8 mouse cellular contexts compared by ENCODE assay signal in genomic region chr9:58220218-58220903, GRCm38 (mm10). TPM values are rescaled to one million over a fixed set of nuclear protein-coding genes. Genes with fewer than 3 reads are reported as not detected.
DNase-seq lines count a peak whose midpoint lies in the region; ATAC-seq and TF ChIP-seq lines count a peak whose summit lies in the region.
"Had no signal": no experiment of that assay in that cellular context is flagged by ENCODE, and none has a peak within 500 bp of the region (broad histone marks: within the 10 kb centered on the region; RNA-seq: fewer than 3 reads in every experiment).

No protein-coding gene starts in this region.

- H3K27me3 ChIP-seq in ES-Bruce4 (ENCODE audit: control insufficient read depth, insufficient read depth, low read length, poor library complexity, severe bottlenecking), result no peaks in the 10 kb centered on the region
- no peaks in the 10 kb centered on the region for H3K27me3 ChIP-seq in embryonic facial prominence, embryonic 14.5 days (replicated peaks; ENCODE audit: control insufficient read depth, insufficient read depth, low read length)
- no peaks in the 10 kb centered on the region for H3K27me3 ChIP-seq in lung, embryonic 16.5 days (ENCODE audit: control insufficient read depth, insufficient read depth, low read depth, low read length)

- peak; percentile 79 for TF ChIP-seq CTCF in ES-Bruce4 (IDR thresholded peaks at IDR 0.05; ENCODE audit: low read depth, low read length)

- TF ChIP-seq EP300 in ES-Bruce4 (IDR thresholded peaks at IDR 0.05; ENCODE audit: insufficient read depth, low read depth, low read length), result no peak

- H3K4me2 ChIP-seq in embryonic facial prominence, embryonic 14.5 days (ENCODE audit: low read depth, low read length), result no peak overlapping the region
- no peak overlapping the region for H3K4me2 ChIP-seq in lung, embryonic 16.5 days (ENCODE audit: low read depth, low read length)

- peak; percentile 32 to 53 for DNase-seq in layer of hippocampus, postnatal 10 days (ENCODE audit: low spot score in 2 of 2)
- DNase-seq in layer of hippocampus, postnatal 36 days, result no peak
- DNase-seq in T-cell, adult 2 months (ENCODE audit: low spot score), result peak; percentile 32
- peak; percentile 47 for DNase-seq in embryonic facial prominence, embryonic 14.5 days (ENCODE audit: low spot score)
- peak; percentile 74 for DNase-seq in thymus, postnatal 4 days

- H3K9me3 ChIP-seq in ES-Bruce4 (replicated peaks; ENCODE audit: control insufficient read depth, insufficient read depth, low read length, poor library complexity, severe bottlenecking), result no peaks in the 10 kb centered on the region
- H3K9me3 ChIP-seq in embryonic facial prominence, embryonic 14.5 days (ENCODE audit: control insufficient read depth, low read length), result no peaks in the 10 kb centered on the region
- no peaks in the 10 kb centered on the region for H3K9me3 ChIP-seq in lung, embryonic 16.5 days (ENCODE audit: control insufficient read depth, low read length)

- H3K4me3 ChIP-seq in ES-Bruce4 (ENCODE audit: low read depth, low read length), result no peak overlapping the region
- no peak overlapping the region for H3K4me3 ChIP-seq in embryonic facial prominence, embryonic 14.5 days (ENCODE audit: low read depth, low read length)
- H3K4me3 ChIP-seq in lung, embryonic 16.5 days (ENCODE audit: low read length), result no peak overlapping the region

- WGBS in embryonic facial prominence, embryonic 14.5 days, result 55% methylated on average over 24 of the region's 24 CpGs
- WGBS in lung, embryonic 16.5 days, result 62% methylated on average over 24 of the region's 24 CpGs

- ATAC-seq in embryonic facial prominence, embryonic 14.5 days (ENCODE audit: low read depth), result peak; percentile 34; the same call in 1 of the 2 replicates
- ATAC-seq in lung, embryonic 16.5 days (ENCODE audit: low read depth), result peak; percentile 30; the same call in 1 of the 2 replicates

- H3K4me1 ChIP-seq in ES-Bruce4 (ENCODE audit: control insufficient read depth, insufficient read depth, low read length), result peaks cover 15% of the 10 kb centered on the region
- H3K4me1 ChIP-seq in embryonic facial prominence, embryonic 14.5 days (ENCODE audit: control insufficient read depth, insufficient read depth, low read length), result no peaks in the 10 kb centered on the region
- no peaks in the 10 kb centered on the region for H3K4me1 ChIP-seq in lung, embryonic 16.5 days (replicated peaks; ENCODE audit: control insufficient read depth, insufficient read depth, low read length)

- no peak for TF ChIP-seq POLR2A in ES-Bruce4 (IDR thresholded peaks at IDR 0.05; ENCODE audit: insufficient read depth, low read length)

- H3K36me3 ChIP-seq in ES-Bruce4 (ENCODE audit: control insufficient read depth, insufficient read depth, low read length, poor library complexity, severe bottlenecking), result peaks cover 56% of the 10 kb centered on the region
- H3K36me3 ChIP-seq in embryonic facial prominence, embryonic 14.5 days (ENCODE audit: control insufficient read depth, insufficient read depth, low read length), result peaks cover 30% of the 10 kb centered on the region
- peaks cover 8% of the 10 kb centered on the region; the same call in 1 of the 2 replicates for H3K36me3 ChIP-seq in lung, embryonic 16.5 days (ENCODE audit: control insufficient read depth, insufficient read depth, low read length)

- no peak overlapping the region for H3K27ac ChIP-seq in ES-Bruce4 (ENCODE audit: insufficient read depth, low read length)
- H3K27ac ChIP-seq in embryonic facial prominence, embryonic 14.5 days (replicated peaks; ENCODE audit: low read depth, low read length), result no peak overlapping the region
- no peak overlapping the region for H3K27ac ChIP-seq in lung, embryonic 16.5 days (ENCODE audit: low read length)
- H3K27ac ChIP-seq: macrophage had no signal

- no peak overlapping the region for H3K9ac ChIP-seq in ES-Bruce4 (ENCODE audit: low read depth, poor library complexity, severe bottlenecking)
- no peak overlapping the region for H3K9ac ChIP-seq in embryonic facial prominence, embryonic 14.5 days (ENCODE audit: low read depth, low read length)
- H3K9ac ChIP-seq in lung, embryonic 16.5 days (ENCODE audit: low read length), result no peak overlapping the region

RNA-seq across cellular contexts. Expression of gene Islr2, which starts 16.2 kb away (rescaled TPM):
- 100 to 1,000 TPM; 231 to 269 TPM for total RNA-seq in layer of hippocampus, postnatal 10 days (2021)
- total RNA-seq in layer of hippocampus, postnatal 36 days (2021), result 100 to 1,000 TPM; 134 to 145 TPM
- 0.67 and 0.85 TPM in 2 replicates for polyA plus RNA-seq in ES-Bruce4 (2011; ENCODE audit: insufficient read depth, insufficient read length, low read depth, missing spikeins)
- 2.5 and 3.1 TPM in 2 replicates for polyA plus RNA-seq in embryonic facial prominence, embryonic 14.5 days (2014; fragmentation: Nextera tagmentation; extraction: Ambion mirVana)
- 0.25 and 0.38 TPM in 2 replicates for polyA plus RNA-seq in lung, embryonic 16.5 days (2015; fragmentation: Nextera tagmentation; extraction: Ambion mirVana)
- polyA plus RNA-seq: macrophage had no signal

RNA-seq across cellular contexts. Expression of gene Islr, which starts 16.3 kb away (rescaled TPM):
- 10 to 100 TPM; 16.4 to 18.1 TPM for total RNA-seq in layer of hippocampus, postnatal 10 days (2021)
- total RNA-seq in layer of hippocampus, postnatal 36 days (2021), result 10 to 100 TPM; 11.5 to 14.5 TPM
- polyA plus RNA-seq in ES-Bruce4 (2011; ENCODE audit: insufficient read depth, insufficient read length, low read depth, missing spikeins), result not detected in 2 replicates
- 118 and 137 TPM in 2 replicates for polyA plus RNA-seq in embryonic facial prominence, embryonic 14.5 days (2014; fragmentation: Nextera tagmentation; extraction: Ambion mirVana)
- polyA plus RNA-seq in lung, embryonic 16.5 days (2015; fragmentation: Nextera tagmentation; extraction: Ambion mirVana), result 79.4 and 79.9 TPM in 2 replicates
- polyA plus RNA-seq: macrophage had no signal

RNA-seq across cellular contexts. Expression of gene Pml, which starts 29.2 kb away (rescaled TPM):
- total RNA-seq in layer of hippocampus, postnatal 10 days (2021), result 1 to 10 TPM; 7.3 to 9.1 TPM
- total RNA-seq in layer of hippocampus, postnatal 36 days (2021), result 10 to 100 TPM; 12.8 to 15.4 TPM
- 198 and 200 TPM in 2 replicates for polyA plus RNA-seq in ES-Bruce4 (2011; ENCODE audit: insufficient read depth, insufficient read length, low read depth, missing spikeins)
- 14.6 and 15.3 TPM in 2 replicates for polyA plus RNA-seq in embryonic facial prominence, embryonic 14.5 days (2014; fragmentation: Nextera tagmentation; extraction: Ambion mirVana)
- 20.4 and 21.6 TPM in 2 replicates for polyA plus RNA-seq in lung, embryonic 16.5 days (2015; fragmentation: Nextera tagmentation; extraction: Ambion mirVana)

RNA-seq across cellular contexts. Expression of gene Stoml1, which starts 32.6 kb away (rescaled TPM):
- 10 to 100 TPM; 77.5 to 80.5 TPM for total RNA-seq in layer of hippocampus, postnatal 10 days (2021)
- total RNA-seq in layer of hippocampus, postnatal 36 days (2021), result 10 to 100 TPM; 71.3 to 79.0 TPM
- polyA plus RNA-seq in ES-Bruce4 (2011; ENCODE audit: insufficient read depth, insufficient read length, low read depth, missing spikeins), result 24.6 and 26.5 TPM in 2 replicates
- 25.0 and 34.1 TPM in 2 replicates for polyA plus RNA-seq in embryonic facial prominence, embryonic 14.5 days (2014; fragmentation: Nextera tagmentation; extraction: Ambion mirVana)
- polyA plus RNA-seq in lung, embryonic 16.5 days (2015; fragmentation: Nextera tagmentation; extraction: Ambion mirVana), result 28.7 and 28.8 TPM in 2 replicates

Comparison
In these comparisons a context has a peak if more than half of its experiments do, and no peak if none do; other contexts are left out.
1. DNase-seq: peak in layer of hippocampus, postnatal 10 days (2 of 2), T-cell, adult 2 months (single experiment), embryonic facial prominence, embryonic 14.5 days (single experiment) and thymus, postnatal 4 days (single experiment); none in layer of hippocampus, postnatal 36 days (0 of 2).
2. RNA of gene Islr, which starts 16.3 kb away (polyA plus RNA-seq): 118 to 137 TPM in embryonic facial prominence, embryonic 14.5 days and 79.4 to 79.9 TPM in lung, embryonic 16.5 days; not detected in ES-Bruce4; every median in the first group is over 10 times any median in the second.